Comparison of ENCODE assay signal across 8 mouse cellular contexts in the genomic region with DNA sequence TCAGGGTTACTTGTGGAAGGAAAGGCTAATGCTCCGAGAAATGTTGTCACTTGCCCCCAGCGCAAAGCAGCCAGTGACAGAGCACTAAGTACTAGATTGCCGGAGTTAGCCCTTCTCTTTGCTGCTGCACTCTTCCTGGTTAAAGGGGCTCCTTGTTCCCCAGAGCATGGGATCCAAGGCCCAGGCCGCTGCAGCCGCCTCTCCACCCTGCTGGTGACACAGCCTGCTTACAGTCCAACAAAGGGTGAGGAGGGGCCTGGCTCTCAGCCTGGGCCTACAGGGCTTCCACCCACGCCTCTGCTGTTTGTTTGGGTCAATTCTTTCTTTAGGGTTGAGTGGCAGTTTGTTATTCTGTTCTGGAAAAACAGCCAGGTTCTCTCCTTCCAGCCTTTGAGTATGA. TPM values are rescaled to one million over a fixed set of nuclear protein-coding genes. Genes with fewer than 3 reads are reported as not detected.
DNase-seq lines count a peak whose midpoint lies in the region; ATAC-seq and TF ChIP-seq lines count a peak whose summit lies in the region.

No protein-coding gene starts in this region.

- H3K4me1 ChIP-seq in heart, embryonic 11.5 days (ENCODE audit: control insufficient read depth, insufficient read depth, low read length), result peaks cover 15% of the 10 kb centered on the region
- no peaks in the 10 kb centered on the region for H3K4me1 ChIP-seq in forebrain, postnatal 0 days (ENCODE audit: insufficient read depth)
- H3K4me1 ChIP-seq in hindbrain, embryonic 13.5 days (replicated peaks), result peaks cover 29% of the 10 kb centered on the region
- H3K4me1 ChIP-seq in lung, embryonic 16.5 days (replicated peaks; ENCODE audit: control insufficient read depth, insufficient read depth, low read length), result peaks cover 31% of the 10 kb centered on the region

- TF ChIP-seq CTCF in forebrain, postnatal 0 days (IDR thresholded peaks at IDR 0.05; ENCODE audit: low read depth), result peak; percentile 20; the same call in 1 of the 2 replicates

- peak; percentile 63 to 67 for DNase-seq in heart, adult 18-20 months
- peak; percentile 30 to 44 for DNase-seq in adrenal gland, postnatal 36 days
- peak; percentile 60 for DNase-seq in forebrain, postnatal 0 days
- peak; percentile 40 for DNase-seq in right cerebral cortex, postnatal 4 days

- H3K27ac ChIP-seq in heart, embryonic 11.5 days (ENCODE audit: low read depth, low read length), result no peak overlapping the region
- peak overlapping the region; percentile 43; the same call in 1 of the 2 replicates for H3K27ac ChIP-seq in forebrain, postnatal 0 days (ENCODE audit: low read depth, low read length)
- peak overlapping the region; percentile 36 for H3K27ac ChIP-seq in hindbrain, embryonic 13.5 days
- peak overlapping the region; percentile 31 for H3K27ac ChIP-seq in lung, embryonic 16.5 days (ENCODE audit: low read length)

- WGBS in heart, embryonic 11.5 days (ENCODE audit: insufficient replicate concordance), result 56% methylated on average over 6 of the region's 6 CpGs
- WGBS in forebrain, postnatal 0 days, result 27% methylated on average over 6 of the region's 6 CpGs
- 22% methylated on average over 6 of the region's 6 CpGs for WGBS in hindbrain, embryonic 13.5 days
- WGBS in lung, embryonic 16.5 days, result 34% methylated on average over 6 of the region's 6 CpGs

- no peaks in the 10 kb centered on the region for H3K36me3 ChIP-seq in heart, embryonic 11.5 days (ENCODE audit: control insufficient read depth, insufficient read depth, low read length)
- H3K36me3 ChIP-seq in forebrain, postnatal 0 days (ENCODE audit: insufficient read depth), result peaks cover 21% of the 10 kb centered on the region
- peaks cover 51% of the 10 kb centered on the region for H3K36me3 ChIP-seq in hindbrain, embryonic 13.5 days
- no peaks in the 10 kb centered on the region for H3K36me3 ChIP-seq in lung, embryonic 16.5 days (ENCODE audit: control insufficient read depth, insufficient read depth, low read length)

- H3K27me3 ChIP-seq in heart, embryonic 11.5 days (ENCODE audit: control insufficient read depth, insufficient read depth, low read length), result no peaks in the 10 kb centered on the region
- H3K27me3 ChIP-seq in forebrain, postnatal 0 days (ENCODE audit: insufficient read depth, low read length), result no peaks in the 10 kb centered on the region
- no peaks in the 10 kb centered on the region for H3K27me3 ChIP-seq in hindbrain, embryonic 13.5 days
- H3K27me3 ChIP-seq in lung, embryonic 16.5 days (ENCODE audit: control insufficient read depth, insufficient read depth, low read depth, low read length), result no peaks in the 10 kb centered on the region

- H3K4me2 ChIP-seq in heart, embryonic 11.5 days, result no peak overlapping the region
- no peak overlapping the region for H3K4me2 ChIP-seq in forebrain, postnatal 0 days (ENCODE audit: low read depth)
- no peak overlapping the region for H3K4me2 ChIP-seq in hindbrain, embryonic 13.5 days
- H3K4me2 ChIP-seq in lung, embryonic 16.5 days (ENCODE audit: low read depth, low read length), result no peak overlapping the region

- no peak for ATAC-seq in heart, embryonic 11.5 days (replicated peaks; ENCODE audit: insufficient number of reproducible peaks, low FRiP score, low TSS enrichment)
- ATAC-seq in forebrain, postnatal 0 days, result peak; percentile 93
- ATAC-seq in hindbrain, embryonic 13.5 days (ENCODE audit: low FRiP score), result peak; percentile 87
- peak; percentile 78 for ATAC-seq in lung, embryonic 16.5 days (ENCODE audit: low read depth)
- ATAC-seq in erythroblast, adult 5-6 weeks (replicated peaks; ENCODE audit: low FRiP score, poor library complexity, severe bottlenecking), result no peak

- no peak overlapping the region for H3K4me3 ChIP-seq in heart, embryonic 11.5 days (ENCODE audit: low read depth, low read length)
- H3K4me3 ChIP-seq in forebrain, postnatal 0 days (ENCODE audit: low read depth, low read length), result no peak overlapping the region
- no peak overlapping the region for H3K4me3 ChIP-seq in hindbrain, embryonic 13.5 days
- no peak overlapping the region for H3K4me3 ChIP-seq in lung, embryonic 16.5 days (ENCODE audit: low read length)

- H3K9ac ChIP-seq in heart, embryonic 11.5 days (ENCODE audit: low read depth, low read length), result no peak overlapping the region
- no peak overlapping the region for H3K9ac ChIP-seq in forebrain, postnatal 0 days
- peak overlapping the region; percentile 19; the same call in 1 of the 2 replicates for H3K9ac ChIP-seq in hindbrain, embryonic 13.5 days
- H3K9ac ChIP-seq in lung, embryonic 16.5 days (ENCODE audit: low read length), result peak overlapping the region; percentile 25

- no peaks in the 10 kb centered on the region for H3K9me3 ChIP-seq in heart, embryonic 11.5 days (replicated peaks; ENCODE audit: control insufficient read depth, low read length)
- H3K9me3 ChIP-seq in forebrain, postnatal 0 days (ENCODE audit: low read length), result no peaks in the 10 kb centered on the region
- H3K9me3 ChIP-seq in hindbrain, embryonic 13.5 days, result no peaks in the 10 kb centered on the region
- H3K9me3 ChIP-seq in lung, embryonic 16.5 days (ENCODE audit: control insufficient read depth, low read length), result no peaks in the 10 kb centered on the region

RNA-seq across cellular contexts. Expression of gene Slc39a9, which starts 44.9 kb away (rescaled TPM):
- total RNA-seq in heart, adult 18-20 months (2021), result 10 to 100 TPM; 15.3 to 18.3 TPM
- 17.9 and 24.4 TPM in 2 replicates for polyA plus RNA-seq in heart, embryonic 11.5 days (2014; fragmentation: Nextera tagmentation; extraction: Ambion mirVana)
- total RNA-seq in adrenal gland, postnatal 36 days (2021), result 10 to 100 TPM; 41.8 to 57.6 TPM
- total RNA-seq in forebrain, postnatal 0 days (2014; rRNA removed), result 14.0 and 19.4 TPM in 2 replicates
- 15.0 and 20.7 TPM in 2 replicates for polyA plus RNA-seq in forebrain, postnatal 0 days (2015; fragmentation: Nextera tagmentation; extraction: Ambion mirVana)
- 23.6 TPM in 2 replicates for polyA plus RNA-seq in hindbrain, embryonic 13.5 days (2015; fragmentation: Nextera tagmentation; extraction: Ambion mirVana)
- polyA plus RNA-seq in lung, embryonic 16.5 days (2015; fragmentation: Nextera tagmentation; extraction: Ambion mirVana), result 30.2 and 30.4 TPM in 2 replicates
- 3.8 and 8.8 TPM in 2 replicates for total RNA-seq in erythroblast, adult 5-6 weeks (2015; ENCODE audit: low replicate concordance)
- total RNA-seq in erythroblast, adult 5-6 weeks (2017; ENCODE audit: low replicate concordance), result 2.9 and 6.1 TPM in 2 replicates

RNA-seq across cellular contexts. Expression of gene Erh, which starts 45.4 kb away (rescaled TPM):
- 10 to 100 TPM; 25.2 to 26.9 TPM for total RNA-seq in heart, adult 18-20 months (2021)
- 169 and 202 TPM in 2 replicates for polyA plus RNA-seq in heart, embryonic 11.5 days (2014; fragmentation: Nextera tagmentation; extraction: Ambion mirVana)
- 10 to 100 TPM; 47.4 to 56.1 TPM for total RNA-seq in adrenal gland, postnatal 36 days (2021)
- 85.6 and 106 TPM in 2 replicates for total RNA-seq in forebrain, postnatal 0 days (2014; rRNA removed)
- polyA plus RNA-seq in forebrain, postnatal 0 days (2015; fragmentation: Nextera tagmentation; extraction: Ambion mirVana), result 285 and 329 TPM in 2 replicates
- 329 and 335 TPM in 2 replicates for polyA plus RNA-seq in hindbrain, embryonic 13.5 days (2015; fragmentation: Nextera tagmentation; extraction: Ambion mirVana)
- polyA plus RNA-seq in lung, embryonic 16.5 days (2015; fragmentation: Nextera tagmentation; extraction: Ambion mirVana), result 272 and 278 TPM in 2 replicates
- 13.2 and 23.4 TPM in 2 replicates for total RNA-seq in erythroblast, adult 5-6 weeks (2015; ENCODE audit: low replicate concordance)
- total RNA-seq in erythroblast, adult 5-6 weeks (2017; ENCODE audit: low replicate concordance), result 5.6 and 17.7 TPM in 2 replicates

Comparison
In these comparisons a context has a peak if more than half of its experiments do, and no peak if none do; other contexts are left out.
1. ATAC-seq: peak in forebrain, postnatal 0 days (single experiment), hindbrain, embryonic 13.5 days (single experiment) and lung, embryonic 16.5 days (single experiment); none in heart, embryonic 11.5 days (single experiment) and erythroblast, adult 5-6 weeks (single experiment).
2. H3K9ac ChIP-seq: peak in hindbrain, embryonic 13.5 days (single experiment) and lung, embryonic 16.5 days (single experiment); none in heart, embryonic 11.5 days (single experiment) and forebrain, postnatal 0 days (single experiment).
3. Peak in every context shown above with its lines, with median percentiles within 50 percentile points of each other: DNase-seq.